Mouse (Mus musculus) embryonic facial prominence, embryonic 15.5 days (tissue): ENCODE measurements around the gene Olfr221. TPM values are rescaled to one million over a fixed set of nuclear protein-coding genes. Genes with fewer than 3 reads are reported as not detected.

Experiments used
- ATAC-seq: fragments of 200-750 bp; cut with Nextera tagmentation; 2 replicates; pipeline ENCODE4 v1.8.0; 2017; ENCODE audit warnings: low read depth, moderate TSS enrichment; ENCODE audit not compliant: insufficient number of reproducible peaks, low FRiP score, low TSS enrichment
- H3K27ac ChIP-seq: fragments of 300-500 bp; sonication (generic); replicated peaks from 2 replicates; pipeline ENCODE4 v1.5.1; 2015; ENCODE audit warnings: mild to moderate bottlenecking, inconsistent platforms
- H3K27me3 ChIP-seq: fragments of 300-500 bp; sonication (generic); 2 replicates; pipeline ENCODE4 v1.6.1; 2015; ENCODE audit warnings: inconsistent platforms
- H3K36me3 ChIP-seq: fragments of 300-500 bp; sonication (generic); 2 replicates; pipeline ENCODE4 v1.6.1; 2015; ENCODE audit warnings: mild to moderate bottlenecking, inconsistent platforms
- H3K4me1 ChIP-seq: fragments of 300-500 bp; sonication (generic); 2 replicates; pipeline ENCODE4 v1.6.1; 2015; ENCODE audit warnings: inconsistent platforms
- H3K4me2 ChIP-seq: fragments of 300-500 bp; sonication (generic); replicated peaks from 2 replicates; pipeline ENCODE4 v1.6.1; 2015; ENCODE audit warnings: mild to moderate bottlenecking, inconsistent platforms
- H3K4me3 ChIP-seq: fragments of 300-500 bp; sonication (generic); replicated peaks from 2 replicates; pipeline ENCODE4 v1.5.1; 2015; ENCODE audit warnings: mild to moderate bottlenecking, inconsistent platforms
- H3K9ac ChIP-seq: fragments of 300-500 bp; sonication (generic); 2 replicates; pipeline ENCODE4 v1.6.1; 2015; ENCODE audit warnings: inconsistent platforms
- H3K9me3 ChIP-seq: fragments of 300-500 bp; sonication (generic); replicated peaks from 2 replicates; pipeline ENCODE4 v1.6.1; 2016; ENCODE audit warnings: inconsistent platforms
- WGBS: fragments of 180-500 bp; shearing (Covaris S2); methylation state at CpG from one replicate; pipeline ENCODE4 v1.1.7; 2015; 5-methylcytosine and 5-hydroxymethylcytosine counted together
- polyA plus RNA-seq: library from polyadenylated mRNA; unstranded; fragments of >200 nt; fragmentation: Nextera tagmentation; extraction: Ambion mirVana; gene quantifications from 2 replicates; pipeline ENCODE4 v1.2.1, GENCODE M21; 2015

The Olfr221 gene
- polyA plus RNA-seq, 1 experiment from 2014 or later, result 0.19 TPM

DNA sequence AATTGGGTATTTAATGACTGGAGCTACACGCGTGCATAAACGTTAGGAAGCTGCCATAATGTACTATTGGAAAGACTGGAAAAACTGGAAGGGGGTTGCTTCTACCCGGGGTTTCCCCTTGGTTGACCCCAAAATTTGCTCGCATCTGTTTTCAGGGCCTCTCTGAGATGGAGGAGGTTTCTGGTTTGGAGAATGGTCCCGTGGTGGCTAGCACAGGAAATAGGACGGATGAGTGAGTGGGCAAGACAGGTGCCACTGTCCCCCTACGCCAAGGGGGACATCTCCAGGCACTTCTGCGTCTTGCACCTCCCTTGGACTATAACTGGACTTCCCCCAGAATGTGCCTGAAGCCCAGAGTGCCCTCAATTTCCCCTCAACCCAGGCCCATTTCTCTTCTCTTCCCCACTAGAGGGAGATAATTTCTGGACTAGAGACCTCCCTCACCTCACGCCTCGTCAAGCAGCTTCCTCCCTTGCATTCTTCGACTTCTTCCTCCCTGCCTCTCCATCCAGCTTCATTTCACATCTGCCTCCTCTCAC, 23.1 kb downstream of the Olfr221 start:
- peak overlapping the region; percentile 56 for H3K9ac ChIP-seq
- H3K4me3 ChIP-seq, result peak overlapping the region; percentile 69
- peak overlapping the region; percentile 100 for H3K27ac ChIP-seq
- H3K4me2 ChIP-seq, result peak overlapping the region; percentile 49
- ATAC-seq, result peak; percentile 0; the same call in 1 of the 2 replicates
- no peaks in the 10 kb centered on the region for H3K27me3 ChIP-seq
- no peaks in the 10 kb centered on the region for H3K9me3 ChIP-seq
- peaks cover 53% of the 10 kb centered on the region for H3K4me1 ChIP-seq
- no peaks in the 10 kb centered on the region for H3K36me3 ChIP-seq
- 26% methylated on average over 12 of the region's 12 CpGs for WGBS

DNA sequence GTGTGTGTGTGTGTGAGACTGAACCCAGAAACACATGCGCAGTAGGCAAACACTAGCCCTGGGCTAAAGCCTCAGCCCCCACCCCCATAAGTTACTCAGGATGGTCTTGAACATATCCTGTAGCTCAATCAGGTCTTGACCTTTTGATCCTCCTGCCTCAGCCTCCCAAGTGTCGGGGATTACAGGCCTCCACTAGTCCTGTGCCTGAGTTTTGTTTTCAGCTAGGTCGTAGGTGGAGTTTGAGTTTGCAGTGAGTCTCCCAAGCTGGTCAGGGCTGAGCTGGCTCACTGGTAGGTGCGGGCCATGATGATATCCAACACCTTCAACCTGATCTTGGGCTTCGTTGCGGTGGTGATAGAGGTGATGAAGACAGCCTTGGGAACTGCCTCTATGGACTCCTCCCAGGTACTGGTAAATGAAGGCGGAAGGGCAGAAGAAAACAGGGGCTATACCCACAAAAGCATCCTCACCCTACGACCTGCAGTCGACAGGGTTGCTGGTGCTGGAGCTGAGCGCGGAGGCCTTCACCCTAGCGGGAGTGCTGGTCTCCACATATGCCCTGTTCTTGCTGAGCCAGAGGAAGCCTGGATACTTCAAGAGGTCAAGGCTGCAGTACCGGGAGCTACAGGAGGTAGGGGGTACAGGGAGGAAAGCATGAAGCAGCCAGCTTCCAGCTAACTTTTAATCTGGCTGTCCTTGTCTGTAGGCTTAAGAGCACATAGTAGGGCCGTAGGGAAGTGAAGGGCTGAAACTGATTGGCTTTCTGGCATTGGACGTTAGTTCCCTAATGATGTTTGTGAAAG, 23.8 kb downstream of the Olfr221 start:
- 91% methylated on average over 15 of the region's 15 CpGs for WGBS
- Histone ChIP-seq H3K4me3 (peak overlapping the region; percentile 69), H3K4me2 (peak overlapping the region; percentile 49), H3K36me3 (no peaks in the 10 kb centered on the region), H3K9ac (no peak overlapping the region), H3K4me1 (peaks cover 56% of the 10 kb centered on the region), H3K27me3 (no peaks in the 10 kb centered on the region), H3K27ac (peak overlapping the region; percentile 100), H3K9me3 (no peaks in the 10 kb centered on the region)
- no peak for ATAC-seq

- H3K27me3 ChIP-seq, result no peaks in the 10 kb centered on the region
- no peak overlapping the region for H3K4me3 ChIP-seq
- H3K9ac ChIP-seq, result no peak overlapping the region
- no peaks in the 10 kb centered on the region for H3K36me3 ChIP-seq
- peaks cover 51% of the 10 kb centered on the region for H3K4me1 ChIP-seq
- H3K9me3 ChIP-seq, result no peaks in the 10 kb centered on the region
- H3K27ac ChIP-seq, result no peak overlapping the region
- ATAC-seq, result no peak
- no peak overlapping the region for H3K4me2 ChIP-seq
- 79% methylated on average over 4 of the region's 4 CpGs for WGBS
Observed at GRCm38 (mm10) chr14:52017662-52018061, 24.6 kb downstream of the Olfr221 start.

GRCm38 (mm10) chr14:52016625-52017405, 25.4 kb downstream of the Olfr221 start:
- WGBS, result 80% methylated on average over 13 of the region's 13 CpGs
- Histone ChIP-seq H3K9ac (no peak overlapping the region), H3K4me1 (peaks cover 47% of the 10 kb centered on the region)

GRCm38 (mm10) chr14:52015445-52016100, 26.7 kb downstream of the Olfr221 start, which contains the start of gene Tmem253:
Tmem253 (plus strand) TSS chr14:52015658.
- peak within 1 kb of the TSS; percentile 91 for H3K27ac ChIP-seq
- peaks cover 42% of the 10 kb centered on the region for H3K4me1 ChIP-seq
- peak within 1 kb of the TSS; percentile 53 for H3K9ac ChIP-seq
- no peak for ATAC-seq
- H3K4me3 ChIP-seq, result peak within 1 kb of the TSS; percentile 67
- peak within 1 kb of the TSS; percentile 61 for H3K4me2 ChIP-seq
- 35% methylated on average over 6 of the region's 6 CpGs for WGBS
- H3K27me3 ChIP-seq, result no peaks in the 10 kb centered on the region
- no peaks in the 10 kb centered on the region for H3K36me3 ChIP-seq
- H3K9me3 ChIP-seq, result no peaks in the 10 kb centered on the region

More at GRCm38 (mm10) chr14:52016625-52017405, 25.4 kb downstream of the Olfr221 start:
- no peak for ATAC-seq
- Histone ChIP-seq H3K27me3 (no peaks in the 10 kb centered on the region), H3K27ac (0 out of 2 replicates have a peak overlapping the region, but pooled peaks have one; percentile 7), H3K9me3 (no peaks in the 10 kb centered on the region), H3K4me2 (no peak overlapping the region), H3K36me3 (no peaks in the 10 kb centered on the region), H3K4me3 (no peak overlapping the region)

GRCm38 (mm10) chr14:52014761-52015311, 27.4 kb downstream of the Olfr221 start:
- ATAC-seq, result 0 out of 2 replicates have a peak, but pooled peaks have one; percentile 32
- Histone ChIP-seq H3K27me3 (no peaks in the 10 kb centered on the region), H3K4me3 (peak overlapping the region; percentile 67), H3K27ac (peak overlapping the region; percentile 91), H3K36me3 (no peaks in the 10 kb centered on the region), H3K4me1 (peaks cover 49% of the 10 kb centered on the region), H3K9me3 (no peaks in the 10 kb centered on the region), H3K4me2 (peak overlapping the region; percentile 61), H3K9ac (peak overlapping the region; percentile 53)
- WGBS, result under 1% methylated on average over 19 of the region's 28 CpGs

GRCm38 (mm10) chr14:52014271-52014760, 27.9 kb downstream of the Olfr221 start:
- ATAC-seq, result 0 out of 2 replicates have a peak, but pooled peaks have one; percentile 16
- no peaks in the 10 kb centered on the region for H3K27me3 ChIP-seq
- H3K36me3 ChIP-seq, result no peaks in the 10 kb centered on the region
- peaks cover 54% of the 10 kb centered on the region for H3K4me1 ChIP-seq
- no peaks in the 10 kb centered on the region for H3K9me3 ChIP-seq
- H3K4me3 ChIP-seq, result peak overlapping the region; percentile 67
- H3K27ac ChIP-seq, result peak overlapping the region; percentile 91
- H3K4me2 ChIP-seq, result peak overlapping the region; percentile 61
- WGBS, result 0% methylated on average over 11 of the region's 80 CpGs
- H3K9ac ChIP-seq, result peak overlapping the region; percentile 53

GRCm38 (mm10) chr14:52013771-52014219, 28.5 kb downstream of the Olfr221 start:
- no peak; the same call in 1 of the 2 replicates for ATAC-seq
- peak overlapping the region; percentile 91 for H3K27ac ChIP-seq
- no peaks in the 10 kb centered on the region for H3K27me3 ChIP-seq
- WGBS, result 3% methylated on average over 17 of the region's 24 CpGs
- peak overlapping the region; percentile 61 for H3K4me2 ChIP-seq
- H3K4me3 ChIP-seq, result peak overlapping the region; percentile 67
- H3K36me3 ChIP-seq, result no peaks in the 10 kb centered on the region
- no peaks in the 10 kb centered on the region for H3K9me3 ChIP-seq
- peaks cover 54% of the 10 kb centered on the region for H3K4me1 ChIP-seq
- H3K9ac ChIP-seq, result peak overlapping the region; percentile 53

DNA sequence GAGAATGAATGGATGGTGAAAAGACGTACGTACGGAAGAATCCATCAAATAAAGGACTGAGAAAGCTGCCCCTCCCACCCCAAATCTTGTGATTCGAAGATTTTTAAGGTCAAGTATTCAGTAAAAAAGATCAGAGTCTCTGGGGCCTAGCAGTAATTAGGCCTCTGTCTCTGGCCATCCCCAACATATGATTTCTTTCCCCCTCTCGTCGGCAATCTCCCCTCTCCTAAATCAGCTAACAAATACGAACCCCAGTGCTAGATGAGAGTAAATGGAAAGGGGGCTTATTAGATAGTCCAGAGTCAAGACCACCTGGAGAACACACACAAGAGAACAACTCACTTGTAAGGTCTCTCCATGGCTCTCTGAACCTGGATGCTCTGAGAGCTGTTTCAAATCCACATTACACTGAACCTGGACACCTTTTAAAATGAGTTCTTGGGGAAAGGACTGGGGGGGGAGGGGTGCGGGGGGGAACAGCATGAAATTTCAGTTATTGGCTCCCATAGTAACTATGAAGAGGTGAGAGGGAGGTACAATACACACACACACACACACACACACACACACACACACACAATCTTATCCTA, 29.1 kb downstream of the Olfr221 start:
- Histone ChIP-seq H3K9me3 (no peaks in the 10 kb centered on the region), H3K36me3 (0 out of 2 replicates have a peak, but pooled peaks cover 6% of the 10 kb centered on the region), H3K4me1 (peaks cover 58% of the 10 kb centered on the region), H3K27me3 (no peaks in the 10 kb centered on the region), H3K9ac (no peak overlapping the region), H3K4me3 (peak overlapping the region; percentile 67; the same call in 1 of the 2 replicates), H3K27ac (peak overlapping the region; percentile 91), H3K4me2 (peak overlapping the region; percentile 61)
- WGBS, result 47% methylated on average over 8 of the region's 8 CpGs
- no peak for ATAC-seq

GRCm38 (mm10) chr14:52012553-52012952, 29.7 kb downstream of the Olfr221 start:
- no peak overlapping the region for H3K9ac ChIP-seq
- WGBS, result 70% methylated on average over 5 of the region's 5 CpGs
- ATAC-seq, result no peak
- H3K4me1 ChIP-seq, result peaks cover 59% of the 10 kb centered on the region
- no peaks in the 10 kb centered on the region for H3K9me3 ChIP-seq
- 0 out of 2 replicates have a peak, but pooled peaks cover 8% of the 10 kb centered on the region for H3K36me3 ChIP-seq
- no peak overlapping the region for H3K27ac ChIP-seq
- no peak overlapping the region for H3K4me2 ChIP-seq
- H3K4me3 ChIP-seq, result no peak overlapping the region
- no peaks in the 10 kb centered on the region for H3K27me3 ChIP-seq
